In genomic region chr2:165049044-165049443, GRCm38 (mm10) we compare ENCODE assay signal across 21 mouse cellular contexts. TPM values are rescaled to one million over a fixed set of nuclear protein-coding genes. Genes with fewer than 3 reads are reported as not detected.
"Had no signal": no experiment of that assay in that cellular context is flagged by ENCODE, and none has a peak within 500 bp of the region (broad histone marks: within the 10 kb centered on the region; RNA-seq: fewer than 3 reads in every experiment).

No protein-coding gene starts in this region.

- ATAC-seq: liver, embryonic 12.5 days; midbrain, embryonic 16.5 days had no signal

- H3K4me2 ChIP-seq: liver, embryonic 12.5 days; lung, embryonic 14.5 days; midbrain, embryonic 11.5 days; neural tube, embryonic 12.5 days; stomach, embryonic 15.5 days had no signal

- H3K4me3 ChIP-seq: liver, embryonic 12.5 days; neural tube, embryonic 12.5 days; stomach, embryonic 15.5 days had no signal

- DNase-seq: lung, adult 18-20 months; lung, embryonic 14.5 days; lung, postnatal 10 days; lung, postnatal 4 days; midbrain, embryonic 14.5 days; right cerebral cortex, postnatal 14 days; thymus, adult 2 months; thymus, postnatal 25 days; thymus, postnatal 4 days had no signal

- H3K27me3 ChIP-seq: neural tube, embryonic 12.5 days; stomach, embryonic 15.5 days had no signal

- H3K9ac ChIP-seq: liver, embryonic 12.5 days; liver, embryonic 14.5 days; lung, embryonic 14.5 days; neural tube, embryonic 12.5 days; stomach, embryonic 15.5 days had no signal

- H3K27ac ChIP-seq: liver, embryonic 12.5 days; liver, embryonic 14.5 days; neural tube, embryonic 12.5 days; stomach, embryonic 15.5 days; stomach, postnatal 0 days had no signal

- H3K9me3 ChIP-seq: neural tube, embryonic 12.5 days; stomach, embryonic 15.5 days had no signal

- H3K4me1 ChIP-seq: liver, embryonic 12.5 days; stomach, embryonic 15.5 days had no signal

- H3K36me3 ChIP-seq: liver, embryonic 12.5 days; neural tube, embryonic 12.5 days; stomach, embryonic 15.5 days had no signal

RNA-seq across cellular contexts. Expression of gene 1700025C18Rik, which starts 41.5 kb away (rescaled TPM):
- polyA plus RNA-seq: liver, embryonic 12.5 days; liver, embryonic 14.5 days; liver, embryonic 16.5 days; lung, embryonic 14.5 days; lung, embryonic 16.5 days; midbrain, embryonic 11.5 days; midbrain, embryonic 14.5 days; midbrain, embryonic 16.5 days; neural tube, embryonic 12.5 days; neural tube, embryonic 14.5 days; spleen, adult 2 months; stomach, embryonic 15.5 days; stomach, postnatal 0 days; thymus, adult 2 months; urinary bladder, adult 2 months had no signal
